Mouse (Mus musculus): ENCODE results near the gene Camta1. TPM values are rescaled to one million over a fixed set of nuclear protein-coding genes. Genes with fewer than 3 reads are reported as not detected.

Camta1 gene
- polyA plus RNA-seq (2014; fragmentation: Illumina TruSeq; extraction: RNeasy Lipid Tissue Mini Kit (QIAGEN cat#74804)), result 170 TPM

GRCm38 (mm10) chr4:151861806-151862739, at the start of gene Camta1:
Gene Camta1, minus strand, starts transcription at chr4:151861876.

GRCm38 (mm10) chr4:151089270-151089669, 772.4 kb downstream of the Camta1 start, which contains the start of gene Gm13090:
Gene Gm13090, plus strand, starts transcription at chr4:151089570.

GRCm38 (mm10) chr4:151057347-151058321, 804.0 kb downstream of the Camta1 start, which contains the start of gene Vamp3:
Gene Vamp3, minus strand, starts transcription at chr4:151057963.

GRCm38 (mm10) chr4:151044037-151044943, 817.4 kb downstream of the Camta1 start, which contains the start of gene Per3:
Gene Per3, minus strand, starts transcription at chr4:151044665.

GRCm38 (mm10) chr4:150996797-150997196, 864.9 kb downstream of the Camta1 start, which contains the start of gene Uts2:
Gene Uts2, plus strand, starts transcription at chr4:150997097.

GRCm38 (mm10) chr4:150914290-150914733, 947.4 kb downstream of the Camta1 start, which contains the start of the genes Park7 and Tnfrsf9:
Gene Park7, minus strand, starts transcription at chr4:150914437.
Gene Tnfrsf9, plus strand, starts transcription at chr4:150914562.

Other genes with a start within 250 kb of the Camta1 start
- 37.3 TPM for gene Dnajc11, start 71.8 kb upstream of the Camta1 start, polyA plus RNA-seq (2014; fragmentation: Illumina TruSeq; extraction: RNeasy Lipid Tissue Mini Kit (QIAGEN cat#74804))
- gene Thap3, start 127.1 kb upstream of the Camta1 start, polyA plus RNA-seq (2014; fragmentation: Illumina TruSeq; extraction: RNeasy Lipid Tissue Mini Kit (QIAGEN cat#74804)), result not detected
- gene Phf13, start 134.4 kb upstream of the Camta1 start, polyA plus RNA-seq (2014; fragmentation: Illumina TruSeq; extraction: RNeasy Lipid Tissue Mini Kit (QIAGEN cat#74804)), result 45.5 TPM
- 3.6 TPM for gene Klhl21, start 146.9 kb upstream of the Camta1 start, polyA plus RNA-seq (2014; fragmentation: Illumina TruSeq; extraction: RNeasy Lipid Tissue Mini Kit (QIAGEN cat#74804))
- 2.2 TPM for gene Zbtb48, start 165.8 kb upstream of the Camta1 start, polyA plus RNA-seq (2014; fragmentation: Illumina TruSeq; extraction: RNeasy Lipid Tissue Mini Kit (QIAGEN cat#74804))
- gene Tas1r1, start 176.7 kb upstream of the Camta1 start, polyA plus RNA-seq (2014; fragmentation: Illumina TruSeq; extraction: RNeasy Lipid Tissue Mini Kit (QIAGEN cat#74804)), result not detected
- gene Nol9, start 177.4 kb upstream of the Camta1 start, polyA plus RNA-seq (2014; fragmentation: Illumina TruSeq; extraction: RNeasy Lipid Tissue Mini Kit (QIAGEN cat#74804)), result 25.6 TPM
- 0.11 TPM for gene Plekhg5, start 210.6 kb upstream of the Camta1 start, polyA plus RNA-seq (2014; fragmentation: Illumina TruSeq; extraction: RNeasy Lipid Tissue Mini Kit (QIAGEN cat#74804))

All from ovary, adult 10 weeks (tissue).